In genomic region chr2:95637533-95637932, GRCm38 (mm10) we compare ENCODE assay signal across 22 mouse cellular contexts.
DNase-seq lines count a peak whose midpoint lies in the region; TF ChIP-seq lines count a peak whose summit lies in the region.
"Had no signal": no experiment of that assay in that cellular context is flagged by ENCODE, and none has a peak within 500 bp of the region (broad histone marks: within the 10 kb centered on the region; RNA-seq: fewer than 3 reads in every experiment).

No protein-coding gene starts in this region.

- H3K27me3 ChIP-seq in C2C12 (ENCODE audit: control insufficient read depth, insufficient read depth, insufficient read length): no peaks in the 10 kb centered on the region
- H3K27me3 ChIP-seq: CH12.LX; embryonic facial prominence, embryonic 12.5 days; embryonic facial prominence, embryonic 15.5 days; forebrain, embryonic 12.5 days; forebrain, embryonic 15.5 days; hindbrain, embryonic 12.5 days; hindbrain, embryonic 15.5 days had no signal

- H3ac ChIP-seq in C2C12 (ENCODE audit: control insufficient read depth, insufficient read length, low read depth): no peak overlapping the region

- DNase-seq in NIH3T3 (ENCODE audit: low read depth): peak; percentile 51
- peak; percentile 2 for DNase-seq in brain, adult 2 months (ENCODE audit: low read depth, low spot score)
- DNase-seq in kidney, adult 18-20 months: no peak
- DNase-seq in thymus, postnatal 14 days: no peak
- DNase-seq in kidney, postnatal 36 days: no peak
- DNase-seq: adrenal gland, postnatal 10 days; cerebellum, adult 11 months; cerebellum, adult 2 months; cerebellum, adult 9-11 months; cerebellum, postnatal 25 days; gastrocnemius, postnatal 10 days; gastrocnemius, postnatal 36 days; heart, adult 11 months had no signal

- H3K79me2 ChIP-seq in C2C12 (ENCODE audit: control insufficient read depth, insufficient read depth): no peaks in the 10 kb centered on the region

- no peak for TF ChIP-seq CTCF in C2C12 (IDR thresholded peaks at IDR 0.05; ENCODE audit: control insufficient read depth, insufficient read depth, insufficient read length)

- no peak overlapping the region for H3K4me3 ChIP-seq in C2C12 (ENCODE audit: insufficient read depth, poor library complexity, severe bottlenecking)
- H3K4me3 ChIP-seq: embryonic facial prominence, embryonic 12.5 days; embryonic facial prominence, embryonic 15.5 days; forebrain, embryonic 12.5 days; forebrain, embryonic 15.5 days; hindbrain, embryonic 12.5 days; hindbrain, embryonic 15.5 days had no signal

- H3K36me3 ChIP-seq in C2C12 (ENCODE audit: control insufficient read depth, insufficient read depth): no peaks in the 10 kb centered on the region
- H3K36me3 ChIP-seq: embryonic facial prominence, embryonic 12.5 days; embryonic facial prominence, embryonic 15.5 days; forebrain, embryonic 12.5 days; forebrain, embryonic 15.5 days; G1E; hindbrain, embryonic 12.5 days; hindbrain, embryonic 15.5 days had no signal

- H3K79me3 ChIP-seq in C2C12 (ENCODE audit: low read depth): no peaks in the 10 kb centered on the region

TF ChIP-seq in C2C12, 6 proteins besides CTCF, POLR2A, EP300 and RAD21:
- peak; percentile 79 for TF ChIP-seq FOSL1 (IDR thresholded peaks at IDR 0.05; ENCODE audit: insufficient read depth, low read length, poor library complexity, severe bottlenecking)
- TF ChIP-seq USF1 (IDR thresholded peaks at IDR 0.05; ENCODE audit: low read depth): no peak

Comparison
In these comparisons a context has a peak if more than half of its experiments do, and no peak if none do; other contexts are left out.
1. DNase-seq: peak in NIH3T3 (single experiment) and brain, adult 2 months (single experiment); none in kidney, adult 18-20 months (single experiment), thymus, postnatal 14 days (single experiment) and kidney, postnatal 36 days (0 of 2).